Comparison of ENCODE assay signal across 8 mouse cellular contexts in the genomic region with DNA sequence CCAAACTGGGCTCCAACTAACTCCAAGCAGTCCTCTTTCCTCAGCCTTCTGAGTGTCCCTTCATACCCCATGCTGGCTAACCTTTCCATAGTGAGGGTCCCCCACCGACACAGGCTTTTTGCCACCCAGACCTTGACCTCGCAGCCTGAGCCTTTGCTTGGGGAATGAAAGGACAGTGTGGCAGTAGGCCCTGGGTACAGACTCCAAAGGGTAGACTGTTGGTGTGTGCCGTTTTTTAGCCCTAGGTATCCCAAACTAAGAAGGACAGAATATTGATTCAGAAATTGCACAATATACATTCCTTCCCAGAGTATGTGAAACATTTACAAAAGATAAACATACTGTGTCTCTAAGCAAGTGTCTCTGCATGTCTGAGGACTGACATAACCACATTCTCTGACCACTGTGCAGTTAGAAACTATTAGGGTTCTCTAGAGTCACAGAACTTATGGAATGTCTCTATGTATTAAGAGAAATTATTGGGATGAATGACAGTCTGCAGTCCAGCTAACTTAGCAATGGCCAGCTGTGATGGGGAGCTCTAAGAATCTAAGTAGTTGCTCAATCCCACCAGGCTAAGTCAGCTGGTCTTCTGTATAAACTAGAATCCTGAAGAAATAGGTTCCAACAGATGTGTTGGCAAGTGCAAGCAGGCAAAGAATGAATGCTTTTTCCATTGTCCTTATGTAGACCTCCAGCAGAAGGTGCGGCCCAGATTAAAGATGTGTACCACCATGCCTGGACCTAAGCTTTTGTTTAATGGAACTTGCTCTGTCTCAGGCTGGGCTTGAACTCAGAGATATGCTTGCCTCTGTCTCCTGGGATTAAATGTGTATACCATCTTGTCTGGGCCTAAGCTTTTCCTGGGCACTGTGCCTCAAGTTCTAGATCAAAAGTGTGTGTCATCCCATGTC. TPM values are rescaled to one million over a fixed set of nuclear protein-coding genes. Genes with fewer than 3 reads are reported as not detected.
A peak's percentile ranks its signal among the peaks of the same experiment; 100 is the strongest.
DNase-seq lines count a peak whose midpoint lies in the region; ATAC-seq and TF ChIP-seq lines count a peak whose summit lies in the region.

No protein-coding gene starts in this region.

- no peaks in the 10 kb centered on the region for H3K9me3 ChIP-seq in limb, embryonic 10.5 days (replicated peaks)

- H3K27ac ChIP-seq in gastrocnemius, adult 2 months: peak overlapping the region; percentile 94
- H3K27ac ChIP-seq in limb, embryonic 10.5 days: peak overlapping the region; percentile 96

- TF ChIP-seq CTCF in gastrocnemius, adult 2 months (IDR thresholded peaks at IDR 0.05): no peak

- H3K36me3 ChIP-seq in limb, embryonic 10.5 days: 0 out of 2 replicates have a peak, but pooled peaks cover 3% of the 10 kb centered on the region

- intact Hi-C loops in gastrocnemius, adult 2 months (cut with DNase I): loop anchor here (10.0 kb wide), 1 partner anchor 203 kb away; no protein-coding TSS in a partner anchor
- intact Hi-C loops in gastrocnemius, postnatal 36 days (cut with DNase I): no loop called here

- H3K4me3 ChIP-seq in gastrocnemius, adult 2 months: peak overlapping the region; percentile 100
- H3K4me3 ChIP-seq in limb, embryonic 10.5 days: peak overlapping the region; percentile 95

- peaks cover 19% of the 10 kb centered on the region for H3K4me1 ChIP-seq in limb, embryonic 10.5 days

- 41% methylated on average over 4 of the region's 4 CpGs for WGBS in limb, embryonic 10.5 days

- no peak for DNase-seq in gastrocnemius, adult 2 months
- DNase-seq in gastrocnemius, postnatal 25 days: no peak
- peak; percentile 18 for DNase-seq in fibroblast of lung, adult 2 months (ENCODE audit: low read depth)
- no peak for DNase-seq in limb, embryonic 10.5 days (ENCODE audit: low spot score)
- peak; percentile 23 for DNase-seq in naive thymus-derived CD4-positive, alpha-beta T cell, adult 2 months (ENCODE audit: low read depth)
- DNase-seq in spleen, adult 18-20 months: no peak
- DNase-seq in gastrocnemius, postnatal 36 days: no peak

- no peaks in the 10 kb centered on the region for H3K27me3 ChIP-seq in limb, embryonic 10.5 days (ENCODE audit: low read depth, poor library complexity, severe bottlenecking)

- peak; percentile 8 for ATAC-seq in CD4-positive, CD25-positive, alpha-beta regulatory T cell, adult 4 months

RNA-seq across cellular contexts. Expression of a gene that starts 0.8 kb away (rescaled TPM):
- 10 to 100 TPM; 34.7 to 36.1 TPM for total RNA-seq in gastrocnemius, adult 2 months (2021)
- total RNA-seq in gastrocnemius, postnatal 25 days (2021): 10 to 100 TPM; 29.8 to 29.9 TPM
- polyA plus RNA-seq in CD4-positive, CD25-positive, alpha-beta regulatory T cell, adult 4 months (2017; shearing (Covaris generic)): 10 to 100 TPM; 27.7 to 33.3 TPM
- polyA plus RNA-seq in limb, embryonic 10.5 days (2016; fragmentation: Nextera tagmentation; extraction: Ambion mirVana): 32.2 and 35.5 TPM in 2 replicates
- total RNA-seq in gastrocnemius, postnatal 36 days (2021): 10 to 100 TPM; 31.0 to 31.3 TPM

Comparison
In these comparisons a context has a peak if more than half of its experiments do, and no peak if none do; other contexts are left out.
1. DNase-seq: peak in fibroblast of lung, adult 2 months (single experiment) and naive thymus-derived CD4-positive, alpha-beta T cell, adult 2 months (single experiment); none in gastrocnemius, adult 2 months (single experiment), gastrocnemius, postnatal 25 days (single experiment), limb, embryonic 10.5 days (single experiment), spleen, adult 18-20 months (0 of 2) and gastrocnemius, postnatal 36 days (0 of 2).